Mouse (Mus musculus): ENCODE measurements around the gene Gnb1.

Gene Gnb1

DNA sequence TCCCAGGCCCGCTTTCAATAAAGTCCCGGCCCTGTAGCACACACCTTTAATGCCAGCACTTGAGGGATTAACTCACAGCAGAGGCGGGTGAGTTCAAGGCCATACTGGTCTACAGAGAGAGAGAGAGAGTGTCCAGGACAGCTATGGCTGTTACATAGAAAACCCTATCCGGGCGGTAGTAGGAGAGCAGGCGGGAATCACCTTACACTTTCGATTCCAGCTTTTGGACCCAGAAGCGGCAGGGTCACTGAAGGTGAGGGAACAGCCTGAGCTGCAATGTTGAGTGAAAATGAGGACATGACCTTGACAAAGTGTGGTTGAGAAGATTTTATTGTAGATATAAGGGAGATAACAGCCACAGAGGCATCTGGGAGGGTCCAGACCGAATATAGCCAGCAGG lies 82.7 kb downstream of the Gnb1 start:
- intact Hi-C loops (cut with DNase I), result no loop called here

DNA sequence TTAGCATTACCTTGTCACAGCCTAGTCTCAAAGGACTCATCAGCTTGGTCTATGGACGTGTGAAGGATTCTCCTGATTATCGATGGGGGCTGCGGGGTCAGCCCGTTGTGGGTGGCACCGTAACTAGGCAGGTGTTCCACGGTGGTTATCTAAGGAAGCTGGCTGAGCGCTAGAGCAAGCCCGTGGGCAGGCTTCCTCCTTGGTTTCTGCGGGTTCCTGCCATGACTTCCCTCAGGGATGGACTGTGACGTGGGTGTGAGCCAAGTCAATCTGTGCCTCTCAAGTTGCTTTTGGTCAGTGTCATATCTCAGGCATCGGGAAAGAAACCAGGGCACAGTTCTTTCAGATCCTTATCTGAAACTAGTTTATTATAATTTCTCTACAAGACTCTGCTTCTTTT lies 83.8 kb downstream of the Gnb1 start:
- intact Hi-C loops (cut with DNase I), result no loop called here

GRCm38 (mm10) chr4:155575521-155575920 lies 84.4 kb downstream of the Gnb1 start:
- intact Hi-C loops (cut with DNase I), result no loop called here

DNA sequence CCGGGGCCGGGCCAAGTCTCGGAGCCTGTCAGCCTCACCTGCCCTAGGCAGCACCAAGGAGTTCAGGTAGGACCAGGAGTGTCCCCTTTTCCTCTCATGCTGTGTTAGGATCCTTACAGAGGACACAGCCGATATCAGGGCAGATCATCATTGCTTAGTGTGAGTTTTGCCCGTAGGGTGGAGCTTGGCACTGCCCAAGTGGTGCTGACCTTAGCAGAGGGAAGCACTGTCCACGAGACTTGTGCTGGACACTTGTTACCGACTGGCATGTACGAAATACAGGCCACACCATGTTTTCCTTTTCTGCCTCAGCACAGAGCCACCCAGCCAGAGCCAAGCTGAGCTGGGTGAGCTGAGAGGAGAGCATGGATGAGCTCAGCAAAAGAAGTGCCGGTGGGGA lies 86.0 kb downstream of the Gnb1 start:
- intact Hi-C loops (cut with DNase I), result no loop called here

- intact Hi-C loops (cut with DNase I), result no loop called here
Measured at GRCm38 (mm10) chr4:155577741-155578140, 86.6 kb downstream of the Gnb1 start.

- intact Hi-C loops (cut with DNase I), result no loop called here
Measured at GRCm38 (mm10) chr4:155578336-155579125, 87.4 kb downstream of the Gnb1 start.

DNA sequence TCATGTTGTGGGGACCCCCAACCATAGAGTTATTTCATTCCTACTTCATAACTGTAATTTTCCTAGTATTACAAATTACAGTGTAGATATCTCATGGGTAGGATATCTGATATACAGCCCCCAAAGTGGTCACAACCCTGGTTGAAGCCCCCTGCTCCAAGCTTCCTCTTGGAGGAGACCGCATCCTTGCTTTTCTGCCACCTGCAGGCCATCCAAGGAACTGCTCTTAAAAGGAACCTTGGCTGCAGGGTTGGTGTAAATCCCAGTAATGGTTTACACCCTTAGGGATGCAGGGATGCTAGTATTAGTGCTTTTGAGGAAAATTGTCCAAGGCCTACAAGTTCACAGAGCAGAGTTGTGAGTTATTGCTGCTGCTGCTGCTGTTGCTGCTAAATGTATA lies 89.3 kb downstream of the Gnb1 start:
- intact Hi-C loops (cut with DNase I), result no loop called here

DNA sequence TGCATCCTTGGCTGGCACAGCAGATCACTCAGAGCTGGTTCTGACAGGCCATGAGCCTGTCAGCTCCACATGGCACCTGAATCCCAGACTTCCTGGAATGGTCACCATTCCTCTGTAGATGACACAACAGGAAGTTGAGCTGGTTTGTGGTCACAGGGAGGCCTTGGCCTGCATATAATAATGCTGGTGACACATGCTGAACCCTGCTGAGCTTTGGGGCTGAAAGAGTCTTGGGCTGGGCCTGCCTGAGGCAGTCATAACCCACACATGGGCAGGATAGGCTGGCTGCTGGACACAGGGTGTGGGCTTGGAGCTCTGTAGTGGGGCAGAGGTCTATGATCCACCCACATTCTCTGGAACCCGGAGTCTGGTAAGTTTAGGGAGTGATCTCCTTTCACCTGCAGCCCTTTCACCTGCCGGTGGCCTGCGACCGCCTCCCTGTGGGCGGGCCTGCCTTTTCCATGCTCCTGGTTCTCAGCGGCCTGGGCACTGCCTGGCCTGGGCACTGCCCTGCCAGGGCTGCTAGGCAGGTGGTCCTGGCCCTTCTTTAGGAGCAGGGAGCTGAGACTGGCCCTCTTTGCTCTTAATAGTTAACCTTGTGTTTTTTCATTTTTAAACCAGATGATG lies 91.2 kb downstream of the Gnb1 start:
- intact Hi-C loops (cut with DNase I), result no loop called here

DNA sequence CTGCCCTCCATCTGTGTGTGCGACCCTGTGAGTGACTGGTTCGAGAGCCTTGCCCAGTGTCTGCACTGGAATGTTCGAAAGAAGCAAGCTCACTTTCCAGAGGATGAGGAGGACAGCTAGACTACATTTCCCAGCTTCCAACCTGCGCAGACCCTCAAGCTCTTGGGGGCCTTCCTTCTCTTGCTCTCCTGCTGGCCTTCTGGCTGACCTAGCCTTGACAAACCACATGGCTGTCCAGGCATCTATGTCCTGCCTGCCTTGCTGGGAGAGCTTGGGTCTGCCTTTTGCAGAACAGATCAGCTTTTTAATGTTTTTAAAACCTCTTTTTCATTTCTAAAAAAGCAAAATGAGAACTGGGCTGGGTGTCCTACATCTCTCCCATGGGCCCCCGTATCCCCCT lies 98.2 kb downstream of the Gnb1 start:
- intact Hi-C loops (cut with DNase I), result no loop called here

DNA sequence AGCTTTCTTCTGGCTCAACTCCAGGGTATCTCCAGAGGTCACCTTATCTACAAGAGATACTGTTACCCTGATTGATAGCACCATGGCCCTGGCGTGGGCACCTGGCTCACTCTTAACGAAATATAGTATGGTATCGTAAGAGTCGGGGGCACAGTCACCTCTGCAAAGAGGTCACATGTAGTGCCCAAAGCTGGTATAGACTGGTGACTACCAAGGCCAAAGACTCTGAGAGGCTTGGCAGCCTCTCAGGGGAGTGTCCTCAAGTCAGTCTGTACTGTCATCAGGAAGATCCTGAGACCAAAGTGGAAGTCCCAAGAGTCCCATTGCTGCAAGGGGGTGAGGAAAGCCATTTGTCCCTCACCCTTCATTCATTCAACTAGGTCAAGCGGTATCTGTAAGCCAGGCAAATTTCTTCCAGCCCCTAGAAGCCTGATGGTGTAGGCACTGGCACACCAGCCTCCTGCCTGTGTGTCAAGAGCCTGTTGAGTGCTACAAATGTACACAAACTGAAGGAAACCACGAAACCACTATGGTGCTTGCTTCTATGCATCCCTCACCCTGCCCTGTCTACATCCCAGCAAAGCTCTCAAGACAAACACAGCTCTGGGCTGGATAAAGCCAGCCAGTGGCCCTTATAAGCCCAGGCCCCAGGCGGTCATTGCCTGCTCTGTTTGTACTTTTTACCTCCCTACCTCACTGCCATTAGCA lies 100.0 kb downstream of the Gnb1 start:
- intact Hi-C loops (cut with DNase I), result no loop called here

DNA sequence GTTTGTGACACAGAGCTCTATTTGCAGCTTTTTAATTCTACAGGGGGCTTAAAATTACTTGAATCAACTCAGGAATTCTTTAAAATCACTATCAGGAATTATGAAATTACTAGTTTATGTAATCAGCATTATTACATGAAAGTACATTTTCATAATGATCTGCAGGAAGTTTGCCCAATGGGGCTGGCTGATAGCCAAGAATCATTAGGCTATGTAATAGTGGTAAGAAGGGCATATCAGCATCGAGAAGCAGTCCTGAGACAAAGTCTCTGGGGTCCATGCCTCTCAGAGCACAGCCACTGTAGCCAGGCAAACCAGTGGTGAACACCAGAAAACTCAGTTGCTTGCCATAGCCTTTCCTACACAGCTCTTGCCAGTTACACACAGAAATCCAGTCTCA lies 102.6 kb downstream of the Gnb1 start:
- intact Hi-C loops (cut with DNase I), result no loop called here

DNA sequence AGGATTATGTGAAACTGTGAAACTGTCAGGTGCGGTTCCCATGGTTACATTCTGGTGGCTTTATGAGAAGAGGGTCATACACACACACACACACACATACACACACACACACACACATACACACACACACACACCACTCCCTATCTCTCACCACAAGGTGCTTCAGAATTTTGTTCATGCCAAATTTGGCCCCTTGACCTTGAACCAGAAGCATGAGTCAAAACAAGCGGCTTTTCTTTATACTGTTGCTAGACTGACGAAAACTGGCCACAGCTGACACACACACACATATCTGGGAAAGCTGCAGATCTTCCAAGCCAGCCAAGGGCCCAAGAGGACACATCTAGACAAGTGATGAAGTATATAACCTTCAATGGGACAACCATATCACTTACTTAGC lies 104.6 kb downstream of the Gnb1 start:
- intact Hi-C loops (cut with DNase I), result no loop called here

DNA sequence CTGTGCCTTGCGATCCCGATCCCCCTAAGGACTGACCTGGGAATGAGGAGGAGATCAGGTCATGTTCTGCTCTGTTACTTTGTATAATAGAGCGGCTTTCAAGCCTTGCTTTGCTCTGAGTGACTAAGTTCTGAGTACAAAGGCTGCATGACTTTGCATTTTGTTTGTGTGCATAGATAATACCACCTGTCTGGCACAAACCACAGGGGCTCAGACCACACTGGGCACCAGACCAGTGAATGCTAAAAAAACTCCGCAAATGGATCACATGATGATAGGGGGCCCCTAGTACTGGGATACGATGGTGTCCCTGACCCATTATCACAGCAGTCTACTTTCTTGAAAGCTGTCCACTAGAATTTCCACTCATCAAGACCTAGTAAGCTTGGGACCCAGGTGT lies 105.4 kb downstream of the Gnb1 start:
- intact Hi-C loops (cut with DNase I), result no loop called here

DNA sequence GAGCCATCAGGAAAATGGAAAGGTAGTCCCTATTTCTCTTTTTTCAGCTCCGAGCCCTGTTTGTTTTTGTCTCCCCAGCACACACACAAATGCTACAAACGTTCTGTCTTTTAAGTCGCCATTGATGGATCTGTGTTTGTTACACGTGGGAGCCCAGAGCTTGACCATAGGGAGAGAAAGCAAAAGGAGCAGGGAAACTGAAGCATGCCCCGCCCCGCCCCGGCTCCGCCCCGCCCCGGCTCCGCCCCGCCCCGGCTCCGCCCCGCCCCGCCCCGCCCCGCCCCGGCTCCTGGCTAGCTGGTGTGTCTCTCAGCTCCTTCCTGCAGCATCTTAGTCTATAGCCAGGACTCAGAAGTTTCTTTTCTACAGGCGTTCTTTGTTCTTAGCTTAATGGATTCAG lies 107.4 kb downstream of the Gnb1 start:
- intact Hi-C loops (cut with DNase I), result no loop called here

- intact Hi-C loops (cut with DNase I), result loop anchor here (5.0 kb wide), 1 partner anchor 38 kb away; the partner anchor contains the start of gene Nadk
Measured at GRCm38 (mm10) chr4:155599901-155600825, 109.0 kb downstream of the Gnb1 start.

GRCm38 (mm10) chr4:155601091-155601996 lies 110.2 kb downstream of the Gnb1 start, which contains the start of gene Slc35e2:
Gene Slc35e2, plus strand, starts transcription at chr4:155601416.
- intact Hi-C loops (cut with DNase I), result loop anchor here (5.0 kb wide), 1 partner anchor 39 kb away; the partner anchor contains the start of gene Nadk

DNA sequence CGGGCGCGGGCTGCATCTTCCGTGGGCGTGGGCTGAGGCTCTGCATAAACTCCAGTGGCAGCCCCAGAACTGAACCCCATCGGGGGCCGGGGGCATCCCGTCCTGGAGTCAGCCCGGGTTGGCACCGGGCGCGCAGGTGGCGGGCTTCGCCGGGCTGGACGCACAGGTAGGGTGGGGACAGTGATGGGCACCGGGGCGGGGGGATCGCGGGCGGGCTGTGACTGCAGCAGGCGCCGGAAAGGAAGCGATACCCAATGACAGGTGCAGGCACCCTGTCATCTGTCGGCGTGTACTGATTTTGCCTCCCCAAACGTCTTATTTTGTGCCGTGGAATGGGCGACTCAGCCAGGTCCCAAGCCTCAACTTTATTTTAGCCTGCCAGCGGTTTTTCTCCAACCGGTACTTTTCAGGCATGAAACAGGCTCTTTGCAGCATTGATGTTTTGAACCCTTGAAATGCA lies 110.9 kb downstream of the Gnb1 start:
- intact Hi-C loops (cut with DNase I), result loop anchor here (5.0 kb wide), 1 partner anchor 40 kb away; the partner anchor contains the start of gene Nadk

DNA sequence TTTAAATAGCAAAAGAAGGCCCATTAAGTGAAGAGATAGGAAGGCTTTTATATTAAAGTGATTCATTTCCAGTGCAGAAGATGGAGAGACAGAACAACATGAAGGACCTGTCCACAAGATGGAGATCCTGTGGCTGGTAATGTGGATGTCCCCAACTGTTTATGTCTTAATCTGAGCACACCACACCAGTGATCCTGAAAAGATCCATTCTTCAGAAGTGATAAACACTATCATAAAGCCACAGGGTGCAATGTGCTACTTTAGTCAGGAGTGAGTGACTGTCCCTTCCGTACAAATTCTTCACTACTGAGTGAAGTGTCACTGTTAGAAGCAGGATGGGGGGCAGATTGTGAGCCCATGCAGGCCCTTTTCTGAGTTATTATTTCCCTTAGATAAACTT lies 111.6 kb downstream of the Gnb1 start:
- intact Hi-C loops (cut with DNase I), result loop anchor here (5.0 kb wide), 1 partner anchor 40 kb away; the partner anchor contains the start of gene Nadk

- intact Hi-C loops (cut with DNase I), result loop anchor here (5.0 kb wide), 1 partner anchor 42 kb away; the partner anchor contains the start of gene Nadk
Measured at GRCm38 (mm10) chr4:155603801-155604200, 112.6 kb downstream of the Gnb1 start.

GRCm38 (mm10) chr4:155605132-155605531 lies 114.0 kb downstream of the Gnb1 start:
- intact Hi-C loops (cut with DNase I), result no loop called here

All from adrenal gland (tissue).